Mouse (Mus musculus) sigmoid colon, adult 10 weeks (tissue): ENCODE data around the gene Ddx25. TPM values are rescaled to one million over a fixed set of nuclear protein-coding genes. Genes with fewer than 3 reads are reported as not detected.

Experiments
- polyA plus RNA-seq: library from polyadenylated mRNA; stranded (reverse); fragments of 350-450 nt; fragmentation: Illumina TruSeq; extraction: RNeasy Lipid Tissue Mini Kit (QIAGEN cat#74804); gene quantifications from one replicate; pipeline ENCODE4 v1.2.3, GENCODE M21; 2014; ENCODE audit warnings: low read depth, low replicate concordance

Gene Ddx25
- polyA plus RNA-seq = 0.38 TPM

GRCm38 (mm10) chr9:35558257-35559008 lies at the start of gene Ddx25, which contains the start of gene Pus3:
TSS of gene Ddx25 (minus strand) at chr9:35558528.
TSS of gene Pus3 (plus strand) at chr9:35558595.

GRCm38 (mm10) chr9:35569571-35570534 lies 11.5 kb upstream of the Ddx25 start, which contains the start of the genes Pate2 and Hyls1:
TSS of gene Pate2 (plus strand) at chr9:35570284.
TSS of gene Hyls1 (minus strand) at chr9:35570398.

GRCm38 (mm10) chr9:35518169-35518568 lies 40.2 kb downstream of the Ddx25 start, which contains the start of gene Gm1113:
TSS of gene Gm1113 (minus strand) at chr9:35518269.

Other genes starting within 250 kb of the Ddx25 start
- 17.7 TPM for gene Cdon, start 137.4 kb downstream of the Ddx25 start, polyA plus RNA-seq
- gene Gm1113, start 40.3 kb downstream of the Ddx25 start, polyA plus RNA-seq = not detected
- 45.7 TPM for gene Pus3, start 67 bp upstream of the Ddx25 start, polyA plus RNA-seq
- gene Pate2, start 11.8 kb upstream of the Ddx25 start, polyA plus RNA-seq = 1.7 TPM
- 19.2 TPM for gene Hyls1, start 11.9 kb upstream of the Ddx25 start, polyA plus RNA-seq
- not detected for gene Pate4, start 53.4 kb upstream of the Ddx25 start, polyA plus RNA-seq
- not detected for gene Pate3, start 89.7 kb upstream of the Ddx25 start, polyA plus RNA-seq
- not detected for gene Pate1, start 128.9 kb upstream of the Ddx25 start, polyA plus RNA-seq
- gene Gm17677, start 182.5 kb upstream of the Ddx25 start, polyA plus RNA-seq = not detected
- not detected for gene Gm17727, start 219.6 kb upstream of the Ddx25 start, polyA plus RNA-seq
- not detected for gene Gm27235, start 231.6 kb upstream of the Ddx25 start, polyA plus RNA-seq
- 0.57 TPM for gene D730048I06Rik, start 231.6 kb upstream of the Ddx25 start, polyA plus RNA-seq